Mouse (Mus musculus) lung, embryonic 14.5 days (tissue): Measurements from ENCODE around the gene Fxyd6. TPM values are rescaled to one million over a fixed set of nuclear protein-coding genes. Genes with fewer than 3 reads are reported as not detected.

ENCODE experiments used
- ATAC-seq: fragments of 200-750 bp; cut with Nextera tagmentation; 2 replicates; pipeline ENCODE4 v1.8.0; 2017; ENCODE audit warnings: mild to moderate bottlenecking, moderate TSS enrichment, moderate library complexity; ENCODE audit not compliant: insufficient read depth
- DNase-seq: peaks from one replicate; pipeline ENCODE4 v3.0.0-alpha.2; 2015
- H3K27ac ChIP-seq: fragments of 300-500 bp; sonication (generic); 2 replicates; pipeline ENCODE4 v1.5.1; 2014; ENCODE audit warnings: low read depth, mild to moderate bottlenecking, moderate library complexity
- H3K27me3 ChIP-seq: fragments of 300-500 bp; sonication (generic); 2 replicates; pipeline ENCODE4 v1.6.1; 2014; ENCODE audit warnings: low read length, control low read depth; ENCODE audit not compliant: insufficient read depth
- H3K36me3 ChIP-seq: fragments of 300-500 bp; sonication (generic); 2 replicates; pipeline ENCODE4 v1.6.1; 2014; ENCODE audit warnings: control low read depth; ENCODE audit not compliant: insufficient read depth
- H3K4me1 ChIP-seq: fragments of 300-500 bp; sonication (generic); 2 replicates; pipeline ENCODE4 v1.6.1; 2014; ENCODE audit warnings: antibody characterized with exemption, control low read depth; ENCODE audit not compliant: insufficient read depth
- H3K4me2 ChIP-seq: fragments of 300-500 bp; sonication (generic); 2 replicates; pipeline ENCODE4 v1.6.1; 2014; ENCODE audit warnings: mild to moderate bottlenecking
- H3K4me3 ChIP-seq: fragments of 300-500 bp; sonication (generic); 2 replicates; pipeline ENCODE4 v1.5.1; 2014; ENCODE audit warnings: low read depth, low read length
- H3K9ac ChIP-seq: fragments of 300-500 bp; sonication (generic); 2 replicates; pipeline ENCODE4 v1.6.1; 2014
- H3K9me3 ChIP-seq: fragments of 300-500 bp; sonication (generic); 2 replicates; pipeline ENCODE4 v1.6.1; 2016; ENCODE audit warnings: low read depth, low read length, control low read depth
- CTCF ChIP-seq: IDR thresholded peaks from 2 replicates; pipeline ENCODE4 v1.5.1; 2016; ENCODE audit warnings: antibody characterized with exemption, low read depth
- WGBS: fragments of 180-500 bp; shearing (Covaris S2); extraction: QIAGEN DNeasy Blood & Tissue Kit; methylation state at CpG from one replicate; pipeline ENCODE4 v1.1.7; 2014; 5-methylcytosine and 5-hydroxymethylcytosine counted together
- polyA plus RNA-seq: library from polyadenylated mRNA; unstranded; fragments of >200 nt; fragmentation: Nextera tagmentation; extraction: Ambion mirVana; gene quantifications from 2 replicates; pipeline ENCODE4 v1.2.1, GENCODE M21; 2014

Gene Fxyd6
- polyA plus RNA-seq, 1 experiment from 2014 or later, result 38.1 TPM

- no peak overlapping the region for H3K27ac ChIP-seq
- ATAC-seq, result peak; percentile 48; the same call in 1 of the 2 replicates
Observed at GRCm38 (mm10) chr9:45411803-45412202, 41.8 kb downstream of the Fxyd6 start.

GRCm38 (mm10) chr9:45412287-45412686 lies 42.3 kb downstream of the Fxyd6 start:
- 0 out of 2 replicates have a peak, but pooled peaks have one; percentile 51 for ATAC-seq
- 6% methylated on average over 10 of the region's 10 CpGs for WGBS
- Histone ChIP-seq H3K27ac (no peak overlapping the region), H3K4me2 (peak overlapping the region; percentile 39), H3K36me3 (no peaks in the 10 kb centered on the region), H3K27me3 (no peaks in the 10 kb centered on the region), H3K9me3 (no peaks in the 10 kb centered on the region), H3K4me1 (no peaks in the 10 kb centered on the region; the same call in 1 of the 2 replicates), H3K4me3 (no peak overlapping the region), H3K9ac (no peak overlapping the region)
- TF ChIP-seq CTCF, result peak; percentile 93
- peak; percentile 96 for DNase-seq

More at GRCm38 (mm10) chr9:45411803-45412202, 41.8 kb downstream of the Fxyd6 start:
- H3K4me3 ChIP-seq, result no peak overlapping the region
- no peaks in the 10 kb centered on the region for H3K9me3 ChIP-seq
- H3K27me3 ChIP-seq, result no peaks in the 10 kb centered on the region
- WGBS, result 11% methylated on average over 7 of the region's 7 CpGs
- H3K4me1 ChIP-seq, result no peaks in the 10 kb centered on the region; the same call in 1 of the 2 replicates
- peak; percentile 82 for TF ChIP-seq CTCF
- DNase-seq, result peak; percentile 87
- no peak overlapping the region for H3K9ac ChIP-seq
- peak overlapping the region; percentile 39 for H3K4me2 ChIP-seq
- H3K36me3 ChIP-seq, result no peaks in the 10 kb centered on the region

- ATAC-seq (no peak), DNase-seq (no peak)
- TF ChIP-seq CTCF, result no peak
- no peaks in the 10 kb centered on the region for H3K36me3 ChIP-seq
- H3K4me1 ChIP-seq, result no peaks in the 10 kb centered on the region; the same call in 1 of the 2 replicates
- H3K27ac ChIP-seq, result no peak overlapping the region
- WGBS, result 81% methylated on average over 4 of the region's 4 CpGs
- H3K9ac ChIP-seq, result no peak overlapping the region
- H3K4me2 ChIP-seq, result no peak overlapping the region
- no peaks in the 10 kb centered on the region for H3K9me3 ChIP-seq
- no peaks in the 10 kb centered on the region for H3K27me3 ChIP-seq
- H3K4me3 ChIP-seq, result no peak overlapping the region
Observed at GRCm38 (mm10) chr9:45412700-45413477, 42.9 kb downstream of the Fxyd6 start.

GRCm38 (mm10) chr9:45413478-45414140 lies 43.6 kb downstream of the Fxyd6 start:
- TF ChIP-seq CTCF, result peak; percentile 64
- H3K27me3 ChIP-seq, result no peaks in the 10 kb centered on the region
- no peak overlapping the region for H3K4me3 ChIP-seq
- H3K36me3 ChIP-seq, result no peaks in the 10 kb centered on the region
- 51% methylated on average over 5 of the region's 5 CpGs for WGBS
- DNase-seq (peak; percentile 54), ATAC-seq (no peak)
- no peak overlapping the region for H3K4me2 ChIP-seq
- H3K9ac ChIP-seq, result no peak overlapping the region
- no peaks in the 10 kb centered on the region; the same call in 1 of the 2 replicates for H3K4me1 ChIP-seq
- no peaks in the 10 kb centered on the region for H3K9me3 ChIP-seq
- H3K27ac ChIP-seq, result no peak overlapping the region

- DNase-seq (peak; percentile 46), ATAC-seq (no peak)
- no peaks in the 10 kb centered on the region for H3K9me3 ChIP-seq
- H3K27me3 ChIP-seq, result no peaks in the 10 kb centered on the region
- no peaks in the 10 kb centered on the region for H3K36me3 ChIP-seq
- H3K4me2 ChIP-seq, result no peak overlapping the region
- no peak overlapping the region for H3K9ac ChIP-seq
- H3K4me3 ChIP-seq, result no peak overlapping the region
- 43% methylated on average over 4 of the region's 4 CpGs for WGBS
- no peaks in the 10 kb centered on the region; the same call in 1 of the 2 replicates for H3K4me1 ChIP-seq
- peak; percentile 73 for TF ChIP-seq CTCF
- H3K27ac ChIP-seq, result no peak overlapping the region
Observed at GRCm38 (mm10) chr9:45415912-45416311, 45.9 kb downstream of the Fxyd6 start.

- no peaks in the 10 kb centered on the region for H3K9me3 ChIP-seq
- H3K9ac ChIP-seq, result no peak overlapping the region
- no peaks in the 10 kb centered on the region for H3K27me3 ChIP-seq
- peak overlapping the region; percentile 24; the same call in 1 of the 2 replicates for H3K4me2 ChIP-seq
- DNase-seq (peak; percentile 71), ATAC-seq (no peak)
- H3K4me1 ChIP-seq, result no peaks in the 10 kb centered on the region
- no peaks in the 10 kb centered on the region for H3K36me3 ChIP-seq
- no peak overlapping the region for H3K4me3 ChIP-seq
- peak; percentile 86 for TF ChIP-seq CTCF
- WGBS, result 23% methylated on average over 8 of the region's 8 CpGs
- no peak overlapping the region for H3K27ac ChIP-seq
Observed at GRCm38 (mm10) chr9:45417245-45417644, 47.3 kb downstream of the Fxyd6 start.

- H3K27ac ChIP-seq, result no peak overlapping the region
- no peak overlapping the region for H3K4me3 ChIP-seq
- no peak for DNase-seq
- WGBS, result 57% methylated on average over 8 of the region's 8 CpGs
- H3K4me1 ChIP-seq, result no peaks in the 10 kb centered on the region
- no peaks in the 10 kb centered on the region for H3K27me3 ChIP-seq
- no peaks in the 10 kb centered on the region for H3K9me3 ChIP-seq
- H3K9ac ChIP-seq, result no peak overlapping the region
- no peaks in the 10 kb centered on the region for H3K36me3 ChIP-seq
- no peak for TF ChIP-seq CTCF
- H3K4me2 ChIP-seq, result no peak overlapping the region
- no peak for ATAC-seq
Observed at GRCm38 (mm10) chr9:45418252-45418651, 48.3 kb downstream of the Fxyd6 start.
